Mouse (Mus musculus): Measurements from ENCODE around the gene 4931409K22Rik.

The 4931409K22Rik gene

DNA sequence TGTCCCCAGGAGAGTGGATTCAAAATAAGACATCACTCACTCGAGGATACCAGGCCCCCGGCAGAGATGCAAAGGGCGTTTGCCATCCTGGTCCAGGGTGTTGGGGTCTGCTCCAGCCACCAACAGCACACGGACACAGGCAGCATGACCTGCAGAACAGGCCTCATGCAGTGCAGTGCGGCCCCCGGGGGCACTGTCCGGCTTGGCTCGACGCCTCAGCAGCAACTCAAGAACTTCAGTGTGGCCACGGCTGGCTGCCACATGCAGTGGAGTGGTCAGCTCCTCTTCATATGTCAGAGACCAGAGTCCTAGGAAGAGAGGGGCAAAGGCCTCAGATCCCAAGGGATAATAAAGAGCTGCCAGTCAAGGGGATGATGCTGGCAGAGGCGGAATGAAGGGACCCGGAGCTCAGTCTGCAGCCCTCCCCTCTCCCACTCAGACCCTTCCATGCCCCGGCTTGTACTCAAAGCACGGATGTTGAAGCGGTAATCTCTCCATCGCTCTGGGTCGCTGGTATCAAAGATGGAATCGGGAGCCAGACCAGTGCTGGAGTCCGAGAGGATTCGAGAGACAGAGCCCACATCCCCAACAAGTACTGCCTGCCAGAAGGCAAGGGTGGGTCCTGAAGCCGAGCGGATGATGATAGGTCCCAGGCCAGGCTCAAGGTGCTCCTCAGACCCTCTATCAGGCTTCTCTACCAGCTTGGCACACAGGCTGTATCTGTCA, 16.9 kb downstream of the 4931409K22Rik start:
- no peak for DNase-seq

- no peak for DNase-seq
Observed at GRCm38 (mm10) chr5:24537618-24538017, 19.0 kb downstream of the 4931409K22Rik start.

GRCm38 (mm10) chr5:24536511-24536910, 20.1 kb downstream of the 4931409K22Rik start:
- no peak for DNase-seq

GRCm38 (mm10) chr5:24535731-24536130, 20.9 kb downstream of the 4931409K22Rik start:
- no peak for DNase-seq

GRCm38 (mm10) chr5:24534292-24534691, 22.3 kb downstream of the 4931409K22Rik start:
- no peak for DNase-seq

DNA sequence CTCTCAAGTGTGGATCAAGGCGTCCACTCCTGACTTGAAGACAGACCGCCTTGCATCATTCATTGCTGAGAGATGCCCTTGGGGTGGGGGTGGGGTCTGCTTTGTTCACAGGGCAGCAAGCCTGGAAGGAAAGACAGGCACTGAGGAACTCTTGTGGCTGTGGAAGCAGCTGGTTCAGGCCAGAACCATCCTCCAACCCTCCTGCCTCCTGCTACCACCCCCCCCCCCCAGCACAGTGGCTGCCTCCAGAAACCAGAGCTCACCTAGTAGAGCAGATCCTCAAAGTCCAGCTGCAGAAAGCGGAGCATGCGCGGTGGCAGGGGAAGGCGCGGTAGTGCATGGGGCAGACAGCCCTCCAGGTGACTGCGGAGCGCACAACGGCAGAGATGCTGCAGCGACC, 23.2 kb downstream of the 4931409K22Rik start:
- no peak for DNase-seq

DNA sequence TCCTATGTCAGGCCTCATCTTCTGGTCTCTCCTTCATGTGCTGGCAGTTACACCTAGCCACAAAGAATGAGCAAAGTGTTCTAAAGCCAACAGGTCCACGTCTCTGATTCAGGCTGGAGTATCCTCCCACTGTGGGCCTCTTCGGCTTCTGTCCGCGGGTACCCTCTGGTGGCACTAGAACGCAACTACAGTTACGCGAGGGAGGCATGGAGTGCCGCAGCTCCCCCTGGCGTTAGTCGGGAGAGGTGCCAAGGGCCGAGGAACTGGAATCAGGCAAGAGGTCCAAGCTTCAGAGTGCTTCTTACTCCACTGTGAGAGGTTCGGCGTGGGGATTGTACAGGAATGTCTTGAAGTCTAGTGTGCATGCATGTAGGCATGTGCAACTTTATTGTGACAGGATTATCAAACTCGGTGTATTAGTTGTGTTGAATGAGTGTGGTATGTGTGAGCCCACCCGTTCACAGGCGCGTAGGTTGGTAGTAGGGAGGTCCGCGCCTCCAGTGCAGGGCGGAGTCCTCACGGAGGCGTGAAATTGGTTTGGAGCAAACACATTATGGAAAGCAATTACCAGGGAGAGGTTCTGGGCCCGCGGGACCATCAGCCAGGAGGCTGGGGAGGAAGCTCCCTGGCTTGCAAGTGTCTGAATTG, 26.4 kb downstream of the 4931409K22Rik start:
- peak; percentile 85 for DNase-seq

GRCm38 (mm10) chr5:24527780-24528179, 28.8 kb downstream of the 4931409K22Rik start:
- no peak for DNase-seq

DNA sequence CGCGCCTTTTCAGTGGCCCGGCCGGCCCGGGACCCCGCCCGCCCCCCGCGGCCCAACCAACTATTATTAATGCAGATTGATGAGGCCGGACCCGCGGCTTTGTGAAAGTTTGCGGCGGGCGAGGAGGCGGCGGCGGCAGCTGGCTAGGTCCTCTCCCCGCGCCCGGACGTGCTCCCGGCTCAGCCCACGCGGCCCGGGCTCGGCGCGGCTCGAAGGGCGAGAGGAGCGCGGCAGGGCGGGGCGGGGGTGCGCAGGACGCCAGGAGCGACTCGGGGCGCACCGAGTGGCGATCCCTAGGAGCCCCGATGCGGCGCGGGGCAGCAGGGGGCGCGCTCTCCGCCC, 29.7 kb downstream of the 4931409K22Rik start, which contains the start of gene Gbx1:
Gene Gbx1, minus strand, starts transcription at position 314 of the 342 bp plus-strand sequence.
- no peak for DNase-seq

DNA sequence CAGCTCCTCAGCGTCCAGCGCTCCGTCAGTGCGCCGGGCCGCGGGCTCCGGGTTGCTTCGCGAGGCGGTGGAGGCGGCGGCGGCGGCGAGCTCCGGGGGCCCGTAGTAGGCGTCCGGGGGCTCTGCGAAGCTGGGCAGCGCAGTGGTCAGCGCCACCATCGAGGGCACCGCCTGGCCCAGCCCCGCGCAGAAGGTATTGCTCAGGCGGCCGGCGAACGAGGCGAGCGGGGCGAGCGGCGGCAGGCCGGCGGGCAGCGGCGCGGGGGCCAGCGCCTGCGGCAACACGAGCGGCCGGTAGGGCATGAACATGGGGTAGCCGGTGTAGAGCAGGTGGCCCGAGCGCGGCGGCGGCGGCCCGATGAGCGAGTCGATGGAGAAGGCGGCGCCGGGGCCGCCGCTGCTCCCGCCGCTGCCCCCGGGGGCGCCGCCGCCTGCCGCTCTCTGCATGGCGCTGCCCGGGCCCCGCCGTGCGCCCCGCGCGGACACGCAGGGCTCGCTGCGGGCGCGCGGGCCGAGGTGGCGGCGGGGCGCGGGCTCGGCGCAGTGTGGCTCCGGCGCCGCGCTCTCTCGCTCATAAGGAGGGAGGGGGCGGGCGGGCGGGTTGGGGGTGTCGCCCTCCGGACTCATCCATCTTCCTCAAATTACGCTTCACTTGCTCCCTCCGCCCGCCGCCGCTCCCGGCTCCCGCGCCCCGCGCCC, 30.3 kb downstream of the 4931409K22Rik start:
- no peak for DNase-seq

DNA sequence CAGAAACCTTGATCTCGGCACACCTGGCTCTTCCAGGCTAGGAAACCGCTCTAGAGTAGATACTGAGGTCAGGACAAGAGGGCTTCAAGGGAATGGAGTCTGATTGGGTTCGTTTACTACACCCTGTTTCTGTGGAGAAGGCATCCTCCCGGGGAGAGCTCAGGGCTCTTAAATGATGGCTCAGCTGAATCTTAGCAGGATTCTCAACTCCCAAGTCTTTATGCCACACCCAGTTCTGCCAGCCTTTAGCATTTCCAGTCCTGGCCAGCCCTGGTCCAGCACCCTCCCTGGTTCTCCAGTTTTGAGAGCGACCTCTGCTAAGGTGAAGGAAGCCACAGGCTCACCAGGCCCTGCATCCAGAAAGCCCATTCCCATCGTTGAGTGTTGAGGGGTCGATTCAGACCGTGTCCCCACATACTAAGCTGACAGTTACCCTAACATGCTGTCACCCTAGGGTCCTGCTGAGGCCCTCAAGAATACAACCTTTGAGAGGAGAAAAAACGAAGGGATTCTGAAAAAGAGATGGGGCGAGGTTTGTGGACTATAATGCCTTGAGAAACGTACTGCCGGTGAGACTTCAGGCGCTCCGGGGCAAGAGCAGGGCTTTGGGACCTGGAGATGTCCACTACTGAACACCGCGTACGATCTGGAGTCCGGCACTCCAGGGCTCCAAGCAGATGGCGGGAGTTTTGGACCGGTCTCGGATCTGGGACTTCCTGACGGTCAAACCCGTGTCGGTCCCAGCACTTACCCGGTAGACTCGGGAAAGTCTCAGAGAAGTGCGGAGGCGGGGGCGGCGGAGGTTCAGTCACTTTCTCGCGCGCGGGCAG, 31.0 kb downstream of the 4931409K22Rik start:
- no peak for DNase-seq

GRCm38 (mm10) chr5:24524522-24524921, 32.1 kb downstream of the 4931409K22Rik start:
- no peak for DNase-seq

DNA sequence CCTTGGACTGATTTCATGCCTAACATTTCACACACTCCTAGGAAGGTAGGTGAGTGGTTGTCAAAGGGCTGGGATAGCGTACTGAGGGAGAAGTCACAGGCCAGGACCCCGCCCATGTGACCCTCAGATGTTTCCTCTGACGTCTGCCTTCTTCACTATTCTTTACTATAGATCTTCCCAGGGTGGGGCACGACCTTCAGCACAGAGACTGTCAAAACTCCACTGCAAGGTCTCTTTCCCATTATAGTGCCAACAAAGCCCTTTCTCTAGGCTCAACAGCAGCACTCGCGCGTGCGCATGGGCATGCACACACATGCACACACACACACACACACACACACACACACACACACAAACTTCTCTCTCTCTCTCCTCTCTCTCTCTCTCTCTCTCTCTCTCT, 32.8 kb downstream of the 4931409K22Rik start:
- DNase-seq: no peak

DNA sequence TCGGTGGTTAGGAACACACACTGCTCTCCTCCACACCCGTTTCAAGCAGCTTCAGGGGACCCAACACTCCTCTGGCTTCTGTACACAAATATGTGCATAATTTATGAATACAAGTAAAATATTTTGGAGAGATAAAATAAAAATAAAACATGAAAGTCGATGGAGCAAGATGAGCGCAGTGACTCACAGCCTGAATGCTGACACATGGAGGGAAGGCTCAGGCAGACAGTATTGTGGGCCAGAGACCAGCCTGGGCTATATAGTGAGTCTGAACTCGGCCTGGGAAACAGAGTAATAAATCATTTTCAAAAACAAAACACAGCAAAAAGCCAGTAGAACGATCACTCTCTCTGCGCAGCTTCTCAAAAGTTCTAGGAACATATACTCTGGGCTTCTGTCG, 35.2 kb downstream of the 4931409K22Rik start:
- DNase-seq: no peak

GRCm38 (mm10) chr5:24512271-24512670, 44.3 kb downstream of the 4931409K22Rik start:
- peak; percentile 40 for DNase-seq

- DNase-seq: peak; percentile 43
Observed at GRCm38 (mm10) chr5:24510635-24511034, 46.0 kb downstream of the 4931409K22Rik start.

- no peak for DNase-seq
Observed at GRCm38 (mm10) chr5:24508406-24508805, 48.2 kb downstream of the 4931409K22Rik start.

- DNase-seq: no peak
Observed at GRCm38 (mm10) chr5:24505513-24505912, 51.1 kb downstream of the 4931409K22Rik start.

DNA sequence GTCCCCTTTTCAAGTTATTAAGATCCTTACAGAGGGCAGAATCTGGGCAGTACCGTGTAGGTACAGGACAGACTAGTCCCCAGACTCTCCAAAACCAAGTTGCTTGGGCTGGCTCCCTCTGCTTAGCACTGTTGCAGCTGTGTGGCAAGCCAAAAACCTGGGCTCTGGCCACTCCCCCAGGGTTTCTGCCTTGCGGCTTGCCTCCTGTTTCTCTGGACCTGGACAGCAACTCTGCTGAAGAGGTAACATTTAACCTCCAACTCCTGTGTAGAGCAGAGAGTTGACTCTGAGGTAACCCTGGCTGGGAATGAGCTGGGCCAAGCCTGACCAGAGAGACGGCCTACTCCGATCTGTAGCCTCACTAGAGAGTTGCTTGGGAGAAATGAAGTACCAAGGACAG, 53.8 kb downstream of the 4931409K22Rik start:
- no peak for DNase-seq

DNA sequence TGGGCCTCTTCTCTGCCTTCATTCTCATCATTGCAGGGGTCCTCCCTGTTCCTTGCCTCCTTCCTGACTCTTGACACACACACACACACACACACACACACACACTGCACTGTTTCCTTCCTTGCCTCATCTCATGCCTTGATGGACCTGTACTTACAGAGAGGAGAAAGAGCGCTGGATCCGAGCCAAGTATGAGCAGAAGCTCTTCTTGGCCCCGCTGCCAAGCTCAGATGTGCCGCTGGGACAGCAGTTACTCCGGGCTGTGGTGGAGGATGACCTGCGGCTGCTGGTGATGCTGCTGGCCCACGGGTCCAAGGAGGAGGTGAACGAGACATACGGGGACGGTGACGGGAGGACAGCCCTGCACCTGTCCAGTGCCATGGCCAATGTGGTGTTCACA, 55.8 kb downstream of the 4931409K22Rik start:
- DNase-seq: no peak

GRCm38 (mm10) chr5:24499113-24499512, 57.5 kb downstream of the 4931409K22Rik start:
- DNase-seq: no peak

GRCm38 (mm10) chr5:24497526-24497925, 59.1 kb downstream of the 4931409K22Rik start:
- DNase-seq: no peak

DNA sequence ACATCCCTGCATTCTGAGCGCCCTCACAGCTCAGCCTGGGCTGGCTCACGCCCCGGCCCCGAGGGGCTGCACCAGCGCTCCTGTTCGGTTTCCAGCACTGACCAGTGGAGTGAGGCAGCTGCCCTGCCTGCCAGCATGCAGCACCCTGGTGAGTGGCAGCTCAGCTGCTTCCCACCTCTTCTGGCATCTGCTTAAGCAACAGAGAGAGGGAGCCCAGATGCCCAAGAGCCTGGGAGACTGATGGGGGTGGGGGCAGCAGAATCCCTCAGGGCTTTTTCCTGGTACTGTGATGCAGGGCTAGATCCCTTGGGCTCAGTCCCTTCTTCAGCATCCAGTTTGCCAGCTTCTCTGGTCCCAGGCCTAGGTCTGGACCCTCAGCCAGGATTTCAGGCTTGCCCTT, 59.9 kb downstream of the 4931409K22Rik start:
- DNase-seq: no peak

Data from liver (tissue).